Mouse (Mus musculus) thymus, adult 2 months (tissue): ENCODE results near the gene Cacna1s. TPM values are rescaled to one million over a fixed set of nuclear protein-coding genes. Genes with fewer than 3 reads are reported as not detected.

Experiments
- DNase-seq: peaks from one replicate; pipeline ENCODE4 v3.0.0; 2021
- H3K27ac ChIP-seq: fragments of 200-500 bp; 2 replicates; pipeline ENCODE4 v1.5.1; 2012; ENCODE audit warnings: low read length, control low read depth; ENCODE audit not compliant: control insufficient read depth, insufficient read depth
- H3K27me3 ChIP-seq: fragments of 200-500 bp; 2 replicates; pipeline ENCODE4 v1.6.1; 2012; ENCODE audit warnings: mild to moderate bottlenecking, low read length, moderate library complexity, mixed read lengths; ENCODE audit not compliant: control insufficient read depth, insufficient read depth
- H3K36me3 ChIP-seq: fragments of 200-500 bp; 2 replicates; pipeline ENCODE4 v1.6.1; 2012; ENCODE audit warnings: mild to moderate bottlenecking, low read length, moderate library complexity; ENCODE audit not compliant: control insufficient read depth, insufficient read depth
- H3K4me1 ChIP-seq: fragments of 200-500 bp; replicated peaks from 2 replicates; pipeline ENCODE4 v1.6.1; 2012; ENCODE audit warnings: low read length; ENCODE audit not compliant: control insufficient read depth, insufficient read depth
- H3K4me3 ChIP-seq: fragments of 200-500 bp; 2 replicates; pipeline ENCODE4 v1.5.1; 2012; ENCODE audit warnings: mild to moderate bottlenecking, low read length, control low read depth, moderate library complexity; ENCODE audit not compliant: control insufficient read depth, insufficient read depth
- CTCF ChIP-seq: fragments of 200-500 bp; IDR thresholded peaks from 2 replicates; pipeline ENCODE4 v1.5.1; 2012; ENCODE audit warnings: mild to moderate bottlenecking, control low read depth, low read length, moderate library complexity, borderline replicate concordance; ENCODE audit not compliant: control insufficient read depth, poor library complexity, insufficient read depth; ENCODE audit errors: extremely low read depth
- POLR2A ChIP-seq: fragments of 200-500 bp; IDR thresholded peaks from 2 replicates; pipeline ENCODE4 v1.6.1; 2012; ENCODE audit warnings: mild to moderate bottlenecking, low read length, control low read depth, moderate library complexity; ENCODE audit not compliant: control insufficient read depth, poor library complexity, insufficient read depth; ENCODE audit errors: extremely low read depth
- WGBS: fragments of 180-500 bp; shearing (Covaris S2); methylation state at CpG from one replicate; pipeline ENCODE4 v1.1.7; 2018; 5-methylcytosine and 5-hydroxymethylcytosine counted together
- polyA plus RNA-seq: library from polyadenylated mRNA; depleted of rRNA; stranded (reverse); fragments of >200 nt; gene quantifications from 2 replicates; pipeline ENCODE4 v1.2.3, GENCODE M21; 2012; rRNA removed

The Cacna1s gene
- polyA plus RNA-seq, 1 experiment: 3.7 TPM

DNA sequence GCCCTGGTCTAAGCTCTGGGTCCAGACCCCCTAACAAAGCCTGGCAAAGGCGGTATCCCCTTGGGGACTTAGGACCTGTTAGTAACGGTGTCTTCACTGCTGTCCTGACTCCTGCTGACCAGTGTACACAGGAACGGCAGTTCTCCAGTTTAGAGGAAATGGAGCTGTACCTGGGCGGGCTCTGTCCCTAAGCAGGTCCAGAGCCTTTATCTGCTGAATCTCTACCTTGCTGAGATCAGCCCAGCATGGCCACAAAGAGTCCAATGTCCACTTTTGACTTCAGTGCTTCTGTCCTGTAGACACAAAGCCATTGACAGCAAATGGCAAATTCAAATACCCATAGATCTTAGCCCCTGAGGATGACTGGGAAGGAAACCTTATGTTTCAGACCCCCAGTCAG lies 104.4 kb downstream of the Cacna1s start:
- no peaks in the 10 kb centered on the region for H3K4me1 ChIP-seq
- no peaks in the 10 kb centered on the region for H3K27me3 ChIP-seq
- WGBS: 98% methylated on average over 4 of the region's 4 CpGs
- no peak for DNase-seq
- H3K27ac ChIP-seq: no peak overlapping the region
- H3K36me3 ChIP-seq: peaks cover 97% of the 10 kb centered on the region
- no peak overlapping the region for H3K4me3 ChIP-seq
- TF ChIP-seq POLR2A (no peak), CTCF (no peak)

DNA sequence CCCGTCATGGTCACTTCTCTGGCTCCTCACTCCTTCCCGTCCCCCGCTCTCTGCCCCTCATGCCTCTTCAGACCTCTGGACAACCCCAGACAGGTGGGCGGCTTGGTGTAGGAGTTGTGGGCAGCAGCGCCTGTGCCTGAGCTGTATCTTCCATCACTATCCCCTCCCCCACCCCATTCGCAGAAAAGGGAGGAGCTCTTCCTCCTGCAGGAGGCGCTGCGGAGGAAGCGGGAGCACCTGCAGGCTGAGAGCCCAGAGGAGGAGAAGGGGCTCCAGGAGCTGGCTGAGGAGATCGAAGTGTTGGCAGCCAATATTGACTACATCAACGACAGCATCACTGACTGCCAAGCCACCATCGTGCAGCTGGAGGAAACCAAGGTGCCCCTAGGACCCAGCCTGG lies 107.3 kb downstream of the Cacna1s start:
- Histone ChIP-seq H3K27me3 (no peaks in the 10 kb centered on the region), H3K4me1 (no peaks in the 10 kb centered on the region), H3K36me3 (peaks cover 98% of the 10 kb centered on the region), H3K4me3 (no peak overlapping the region), H3K27ac (no peak overlapping the region)
- TF ChIP-seq CTCF: no peak
- no peak for TF ChIP-seq POLR2A
- DNase-seq: no peak
- WGBS: 93% methylated on average over 12 of the region's 12 CpGs

DNA sequence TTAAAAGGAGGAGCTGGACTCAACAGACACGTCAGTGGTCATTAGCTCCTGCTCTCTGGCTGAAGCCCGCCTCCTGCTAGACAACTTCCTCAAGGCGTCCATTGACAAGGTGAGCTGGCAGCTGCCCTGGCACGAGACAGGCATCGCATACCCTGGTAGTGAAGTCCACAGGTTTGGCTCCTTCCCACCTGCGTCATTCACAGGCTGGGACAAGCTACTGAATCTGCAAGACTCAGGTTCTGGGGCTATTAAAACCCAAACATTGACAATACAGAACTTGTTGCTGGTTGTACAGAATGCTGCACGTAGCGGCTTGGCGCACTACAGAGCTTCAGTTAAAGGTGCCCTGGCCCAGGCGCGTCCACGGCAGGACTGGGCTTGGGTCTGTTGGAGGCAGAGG lies 107.7 kb downstream of the Cacna1s start:
- H3K4me3 ChIP-seq: no peak overlapping the region

DNA sequence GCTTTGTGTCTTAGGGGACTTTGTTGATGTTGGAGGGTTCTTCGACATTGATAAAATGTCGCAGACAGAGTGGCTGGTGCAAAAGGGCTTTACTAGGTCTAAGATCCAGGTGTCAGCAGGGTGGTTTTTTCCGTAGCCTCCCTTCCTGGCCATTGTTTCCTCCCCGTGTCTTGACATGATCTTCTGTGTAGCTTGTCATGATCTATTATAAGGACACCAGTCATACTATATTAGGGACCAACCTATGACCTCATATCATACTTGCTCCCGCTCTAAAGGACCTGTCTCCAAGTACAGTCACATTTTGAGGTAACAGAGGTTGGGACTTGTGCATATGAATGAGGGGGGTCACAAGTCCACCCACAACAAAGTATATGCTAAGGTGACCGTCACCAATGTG lies 108.4 kb downstream of the Cacna1s start:
- H3K4me1 ChIP-seq: no peaks in the 10 kb centered on the region
- DNase-seq: no peak
- no peak overlapping the region for H3K27ac ChIP-seq
- 97% methylated on average over 6 of the region's 6 CpGs for WGBS
- peaks cover 99% of the 10 kb centered on the region for H3K36me3 ChIP-seq
- TF ChIP-seq CTCF (no peak), POLR2A (no peak)
- H3K4me3 ChIP-seq: no peak overlapping the region
- no peaks in the 10 kb centered on the region for H3K27me3 ChIP-seq

More for the DNA sequence above, 107.7 kb downstream of the Cacna1s start:
- Histone ChIP-seq H3K4me1 (no peaks in the 10 kb centered on the region), H3K27me3 (no peaks in the 10 kb centered on the region), H3K27ac (no peak overlapping the region), H3K36me3 (peaks cover 99% of the 10 kb centered on the region)
- 96% methylated on average over 12 of the region's 12 CpGs for WGBS
- TF ChIP-seq CTCF (no peak), POLR2A (no peak)
- no peak for DNase-seq

DNA sequence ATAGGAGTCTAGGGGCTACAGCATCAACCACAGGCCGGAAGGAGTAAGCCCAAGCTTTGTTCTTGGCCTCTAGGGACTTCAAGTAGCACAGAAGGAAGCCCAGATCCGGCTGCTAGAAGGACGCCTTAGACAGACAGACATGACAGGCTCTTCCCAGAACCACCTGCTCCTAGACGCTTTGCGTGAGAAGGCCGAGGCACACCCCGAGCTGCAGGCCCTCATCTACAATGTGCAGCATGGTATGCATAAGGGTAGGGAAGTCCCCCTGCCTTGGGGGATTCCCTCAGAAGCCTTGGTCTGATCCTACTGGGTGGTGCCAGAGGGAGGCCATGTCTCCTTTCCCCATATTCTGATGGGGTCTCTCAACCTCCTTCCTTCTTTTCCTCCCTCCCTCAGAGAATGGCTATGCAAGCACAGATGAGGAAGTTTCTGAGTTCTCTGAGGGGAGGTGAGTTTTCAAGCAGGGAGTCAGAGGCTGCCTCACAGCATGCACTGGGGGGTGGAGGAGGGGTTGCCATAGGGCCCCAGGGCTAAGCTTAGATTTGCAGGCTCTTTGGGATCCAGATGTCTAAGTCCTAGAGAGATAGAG lies 108.9 kb downstream of the Cacna1s start:
- 91% methylated on average over 7 of the region's 7 CpGs for WGBS
- DNase-seq: no peak
- TF ChIP-seq CTCF (no peak), POLR2A (no peak)
- no peak overlapping the region for H3K27ac ChIP-seq
- H3K36me3 ChIP-seq: peaks cover 98% of the 10 kb centered on the region
- no peaks in the 10 kb centered on the region for H3K4me1 ChIP-seq
- no peaks in the 10 kb centered on the region for H3K27me3 ChIP-seq
- no peak overlapping the region for H3K4me3 ChIP-seq

DNA sequence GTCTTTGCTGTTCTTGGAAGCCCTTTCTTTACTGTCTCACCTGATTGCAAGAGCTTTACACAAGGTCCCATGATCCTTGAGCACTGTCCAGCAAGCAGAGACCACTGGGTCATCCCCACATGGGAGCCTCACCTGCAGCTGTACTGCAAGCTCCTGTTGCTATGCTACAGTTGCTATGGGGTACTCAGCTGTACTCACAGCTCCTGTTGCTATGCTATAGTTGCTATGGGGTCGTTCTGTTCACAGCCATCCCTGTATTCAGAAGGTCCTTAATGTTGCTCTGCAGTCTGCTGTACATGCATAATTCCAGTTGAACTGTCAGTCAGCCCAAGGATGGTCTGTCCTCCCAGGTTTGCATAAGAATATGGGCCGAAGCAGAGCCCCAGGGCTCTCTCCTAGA lies 112.9 kb downstream of the Cacna1s start:
- TF ChIP-seq CTCF: no peak
- TF ChIP-seq POLR2A: no peak
- H3K36me3 ChIP-seq: peaks cover 83% of the 10 kb centered on the region
- DNase-seq: no peak
- no peak overlapping the region for H3K27ac ChIP-seq
- no peaks in the 10 kb centered on the region for H3K4me1 ChIP-seq
- WGBS: 97% methylated on average over 2 of the region's 2 CpGs
- H3K27me3 ChIP-seq: no peaks in the 10 kb centered on the region
- no peak overlapping the region for H3K4me3 ChIP-seq

DNA sequence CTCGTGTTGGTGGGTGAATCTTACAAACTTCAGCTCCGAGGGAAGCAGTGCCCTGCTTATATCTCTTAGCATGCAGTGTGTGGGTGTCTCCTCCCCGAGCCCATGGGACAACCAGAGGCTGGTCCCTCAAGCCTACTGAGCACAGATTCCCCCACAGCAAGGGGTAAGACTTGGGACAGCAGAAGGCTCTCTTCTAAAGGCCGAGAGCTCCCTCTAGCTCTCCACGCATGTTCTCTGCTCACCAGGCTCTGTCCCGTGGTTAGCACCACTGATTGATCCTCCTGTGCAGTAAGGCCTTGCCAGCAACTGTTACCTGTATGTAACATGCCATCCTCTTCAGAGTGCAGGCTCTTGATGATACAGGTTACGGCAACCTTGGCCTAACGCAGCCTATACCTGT lies 115.1 kb downstream of the Cacna1s start:
- Histone ChIP-seq H3K27me3 (no peaks in the 10 kb centered on the region), H3K4me1 (no peaks in the 10 kb centered on the region), H3K4me3 (no peak overlapping the region), H3K27ac (no peak overlapping the region), H3K36me3 (peaks cover 83% of the 10 kb centered on the region)
- TF ChIP-seq CTCF (no peak), POLR2A (no peak)
- no peak for DNase-seq
- WGBS: 80% methylated on average over 8 of the region's 8 CpGs

Other genes starting within 250 kb of the Cacna1s start
- 36.0 and 38.7 TPM in 2 replicates for gene Lad1, start 234.2 kb upstream of the Cacna1s start, polyA plus RNA-seq
- 6.7 and 90.4 TPM in 2 replicates for gene Tnnt2, start 216.4 kb upstream of the Cacna1s start, polyA plus RNA-seq
- gene Pkp1, start 133.5 kb upstream of the Cacna1s start, polyA plus RNA-seq: 27.1 and 30.1 TPM in 2 replicates
- 0.52 and 0.81 TPM in 2 replicates for gene Igfn1, start 46.4 kb upstream of the Cacna1s start, polyA plus RNA-seq
- gene Tmem9, start 44.6 kb upstream of the Cacna1s start, polyA plus RNA-seq: 77.1 and 86.9 TPM in 2 replicates
- not detected in 2 replicates for gene Ascl5, start 1.9 kb upstream of the Cacna1s start, polyA plus RNA-seq
- 224 and 247 TPM in 2 replicates for gene Kif21b, start 78.6 kb downstream of the Cacna1s start, polyA plus RNA-seq
- gene Mroh3, start 160.1 kb downstream of the Cacna1s start, polyA plus RNA-seq: 0.10 and 0.11 TPM in 2 replicates
- gene Inava, start 181.5 kb downstream of the Cacna1s start, polyA plus RNA-seq: 8.5 and 9.7 TPM in 2 replicates
- 24.4 and 41.7 TPM in 2 replicates for gene Gpr25, start 208.1 kb downstream of the Cacna1s start, polyA plus RNA-seq